Mouse (Mus musculus): ENCODE measurements around the gene Lrtm2. TPM values are rescaled to one million over a fixed set of nuclear protein-coding genes. Genes with fewer than 3 reads are reported as not detected.

The Lrtm2 gene
- polyA plus RNA-seq, 1 experiment from 2014 or later = 0.69 TPM

GRCm38 (mm10) chr6:119280761-119281160, 49.8 kb downstream of the Lrtm2 start:
- no peaks in the 10 kb centered on the region for H3K27me3 ChIP-seq (replicated peaks; ENCODE audit: control insufficient read depth, insufficient read depth, low read length)
- no peaks in the 10 kb centered on the region for H3K36me3 ChIP-seq (ENCODE audit: control insufficient read depth, insufficient read depth, low read length)
- no peak overlapping the region for H3K9ac ChIP-seq (ENCODE audit: low read length)
- H3K4me3 ChIP-seq (ENCODE audit: low read depth, low read length) = no peak overlapping the region
- DNase-seq (ENCODE audit: low spot score) = no peak
- no peak overlapping the region for H3K27ac ChIP-seq (ENCODE audit: low read depth)
- H3K4me1 ChIP-seq (replicated peaks; ENCODE audit: control insufficient read depth, insufficient read depth, low read length) = no peaks in the 10 kb centered on the region
- 71% methylated on average over 9 of the region's 9 CpGs for WGBS
- ATAC-seq (replicated peaks; ENCODE audit: low FRiP score, low TSS enrichment, low read depth) = no peak
- H3K9me3 ChIP-seq (ENCODE audit: control insufficient read depth, low read length) = no peaks in the 10 kb centered on the region
- H3K4me2 ChIP-seq (ENCODE audit: low read length) = no peak overlapping the region

DNA sequence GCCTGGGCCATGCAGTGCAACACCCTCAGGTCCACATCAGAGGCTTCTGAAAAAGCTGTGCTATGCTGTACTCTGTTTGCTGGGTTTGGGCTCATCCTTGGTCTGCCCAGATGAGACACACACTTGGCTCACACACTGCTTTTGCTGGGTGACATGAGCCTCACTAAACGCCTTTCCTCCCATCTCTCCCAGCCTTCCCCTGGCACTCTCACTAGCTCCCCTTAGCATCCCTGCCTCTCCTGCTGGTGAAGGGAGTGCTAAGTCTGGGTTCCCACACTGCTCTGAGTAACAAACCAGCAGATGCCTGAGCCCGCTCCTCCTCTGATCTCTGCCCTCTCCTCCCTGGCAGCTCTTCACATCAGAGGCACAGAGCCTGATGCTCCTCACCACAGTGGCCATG, 53.9 kb downstream of the Lrtm2 start:
- H3K36me3 ChIP-seq (ENCODE audit: control insufficient read depth, insufficient read depth, low read length) = no peaks in the 10 kb centered on the region
- H3K9me3 ChIP-seq (ENCODE audit: control insufficient read depth, low read length) = no peaks in the 10 kb centered on the region
- no peak overlapping the region for H3K9ac ChIP-seq (ENCODE audit: low read length)
- 67% methylated on average over 2 of the region's 2 CpGs for WGBS
- H3K4me1 ChIP-seq (replicated peaks; ENCODE audit: control insufficient read depth, insufficient read depth, low read length) = no peaks in the 10 kb centered on the region
- no peak overlapping the region for H3K27ac ChIP-seq (ENCODE audit: low read depth)
- DNase-seq (ENCODE audit: low spot score) = no peak
- no peak for ATAC-seq (replicated peaks; ENCODE audit: low FRiP score, low TSS enrichment, low read depth)
- H3K27me3 ChIP-seq (replicated peaks; ENCODE audit: control insufficient read depth, insufficient read depth, low read length) = no peaks in the 10 kb centered on the region
- H3K4me3 ChIP-seq (ENCODE audit: low read depth, low read length) = no peak overlapping the region
- no peak overlapping the region for H3K4me2 ChIP-seq (ENCODE audit: low read length)

Other genes starting within 250 kb of the Lrtm2 start
- 9.8 and 11.1 TPM in 2 replicates for gene Dcp1b, start 155.5 kb downstream of the Lrtm2 start, polyA plus RNA-seq (2014; fragmentation: Nextera tagmentation; extraction: Ambion mirVana)
- 4.5 and 6.5 TPM in 2 replicates for gene Cacna1c, start 134.3 kb downstream of the Lrtm2 start, polyA plus RNA-seq (2014; fragmentation: Nextera tagmentation; extraction: Ambion mirVana)
- gene Cacna2d4, start 94.2 kb downstream of the Lrtm2 start, polyA plus RNA-seq (2014; fragmentation: Nextera tagmentation; extraction: Ambion mirVana) = not detected in 2 replicates
- gene Adipor2, start 86.9 kb upstream of the Lrtm2 start, polyA plus RNA-seq (2014; fragmentation: Nextera tagmentation; extraction: Ambion mirVana) = 34.6 and 45.5 TPM in 2 replicates
- gene Fbxl14, start 148.9 kb upstream of the Lrtm2 start, polyA plus RNA-seq (2014; fragmentation: Nextera tagmentation; extraction: Ambion mirVana) = 6.4 and 6.8 TPM in 2 replicates
- 7.4 and 8.0 TPM in 2 replicates for gene Wnt5b, start 213.6 kb upstream of the Lrtm2 start, polyA plus RNA-seq (2014; fragmentation: Nextera tagmentation; extraction: Ambion mirVana)